Mouse (Mus musculus) liver, embryonic 15.5 days (tissue): ENCODE results near the gene Dnajc7. TPM values are rescaled to one million over a fixed set of nuclear protein-coding genes. Genes with fewer than 3 reads are reported as not detected.
"Not testable (repeated sequence)": the region's sequence is repeated elsewhere in the genome, so short reads cannot be mapped to it uniquely, and the experiment has no call there.

Experiments used
- ATAC-seq: fragments of 200-750 bp; cut with Nextera tagmentation; 2 replicates; pipeline ENCODE4 v1.8.0; 2017; ENCODE audit warnings: moderate number of reproducible peaks, mild to moderate bottlenecking, moderate library complexity; ENCODE audit not compliant: insufficient read depth
- H3K27ac ChIP-seq: fragments of 300-500 bp; sonication (generic); replicated peaks from 2 replicates; pipeline ENCODE4 v1.5.1; 2015; ENCODE audit warnings: mild to moderate bottlenecking, inconsistent platforms
- H3K27me3 ChIP-seq: fragments of 300-500 bp; sonication (generic); 2 replicates; pipeline ENCODE4 v1.6.1; 2015; ENCODE audit warnings: mild to moderate bottlenecking, inconsistent platforms
- H3K36me3 ChIP-seq: fragments of 300-500 bp; sonication (generic); replicated peaks from 2 replicates; pipeline ENCODE4 v1.6.1; 2015; ENCODE audit warnings: moderate library complexity, mild to moderate bottlenecking, inconsistent platforms
- H3K4me1 ChIP-seq: fragments of 300-500 bp; sonication (generic); replicated peaks from 2 replicates; pipeline ENCODE4 v1.6.1; 2015; ENCODE audit warnings: inconsistent platforms
- H3K4me2 ChIP-seq: fragments of 300-500 bp; sonication (generic); 2 replicates; pipeline ENCODE4 v1.6.1; 2015; ENCODE audit warnings: moderate library complexity, mild to moderate bottlenecking, inconsistent platforms
- H3K4me3 ChIP-seq: fragments of 300-500 bp; sonication (generic); replicated peaks from 2 replicates; pipeline ENCODE4 v1.5.1; 2015; ENCODE audit warnings: mild to moderate bottlenecking, inconsistent platforms
- H3K9ac ChIP-seq: fragments of 300-500 bp; sonication (generic); 2 replicates; pipeline ENCODE4 v1.6.1; 2015; ENCODE audit warnings: moderate library complexity, mild to moderate bottlenecking, inconsistent platforms
- H3K9me3 ChIP-seq: fragments of 300-500 bp; sonication (generic); replicated peaks from 2 replicates; pipeline ENCODE4 v1.6.1; 2016; ENCODE audit warnings: inconsistent platforms
- WGBS: fragments of 180-500 bp; shearing (Covaris S2); methylation state at CpG from one replicate; pipeline ENCODE4 v1.1.7; 2015; ENCODE audit warnings: mixed read lengths; ENCODE audit not compliant: insufficient replicate concordance; 5-methylcytosine and 5-hydroxymethylcytosine counted together
- polyA plus RNA-seq: library from polyadenylated mRNA; unstranded; fragments of >200 nt; fragmentation: Nextera tagmentation; extraction: Ambion mirVana; gene quantifications from 2 replicates; pipeline ENCODE4 v1.2.1, GENCODE M21; 2015

Dnajc7 gene
- polyA plus RNA-seq, 1 experiment from 2014 or later = 61.0 TPM

GRCm38 (mm10) chr11:100601372-100601771 is 18.6 kb downstream of the Dnajc7 start:
- H3K9ac ChIP-seq = no peak overlapping the region
- H3K36me3 ChIP-seq = peaks cover 61% of the 10 kb centered on the region
- no peak overlapping the region for H3K4me3 ChIP-seq
- ATAC-seq = no peak
- no peak overlapping the region for H3K4me2 ChIP-seq
- 86% methylated on average over 3 of the region's 3 CpGs for WGBS
- H3K27ac ChIP-seq = no peak overlapping the region
- no peaks in the 10 kb centered on the region for H3K9me3 ChIP-seq
- H3K27me3 ChIP-seq = no peaks in the 10 kb centered on the region
- H3K4me1 ChIP-seq = peaks cover 13% of the 10 kb centered on the region; the same call in 1 of the 2 replicates

GRCm38 (mm10) chr11:100598074-100598473 is 21.9 kb downstream of the Dnajc7 start:
- no peak overlapping the region for H3K27ac ChIP-seq
- peaks cover 12% of the 10 kb centered on the region; the same call in 1 of the 2 replicates for H3K4me1 ChIP-seq
- peaks cover 90% of the 10 kb centered on the region for H3K36me3 ChIP-seq
- no peak for ATAC-seq
- no peaks in the 10 kb centered on the region for H3K9me3 ChIP-seq
- no peak overlapping the region for H3K4me2 ChIP-seq
- no peak overlapping the region for H3K9ac ChIP-seq
- no peaks in the 10 kb centered on the region for H3K27me3 ChIP-seq
- no peak overlapping the region for H3K4me3 ChIP-seq
- 71% methylated on average over 4 of the region's 4 CpGs for WGBS

- peaks cover 100% of the 10 kb centered on the region for H3K36me3 ChIP-seq
- 81% methylated on average over 4 of the region's 4 CpGs for WGBS
- H3K27me3 ChIP-seq = no peaks in the 10 kb centered on the region
- no peak overlapping the region for H3K9ac ChIP-seq
- ATAC-seq = no peak
- no peaks in the 10 kb centered on the region for H3K4me1 ChIP-seq
- H3K9me3 ChIP-seq = no peaks in the 10 kb centered on the region
- H3K4me2 ChIP-seq = no peak overlapping the region
- H3K27ac ChIP-seq = no peak overlapping the region
- no peak overlapping the region for H3K4me3 ChIP-seq
Measured at GRCm38 (mm10) chr11:100595533-100595932, 24.4 kb downstream of the Dnajc7 start.

- Histone ChIP-seq H3K9me3 (no peaks in the 10 kb centered on the region), H3K27me3 (no peaks in the 10 kb centered on the region), H3K36me3 (peaks cover 100% of the 10 kb centered on the region), H3K4me3 (no peak overlapping the region), H3K27ac (no peak overlapping the region), H3K9ac (no peak overlapping the region), H3K4me2 (no peak overlapping the region), H3K4me1 (no peaks in the 10 kb centered on the region)
- no peak for ATAC-seq
- 75% methylated on average over 7 of the region's 7 CpGs for WGBS
Measured at GRCm38 (mm10) chr11:100594608-100595007, 25.4 kb downstream of the Dnajc7 start.

GRCm38 (mm10) chr11:100592346-100593046 is 27.5 kb downstream of the Dnajc7 start:
- Histone ChIP-seq H3K4me2 (no peak overlapping the region), H3K9me3 (no peaks in the 10 kb centered on the region), H3K36me3 (peaks cover 100% of the 10 kb centered on the region), H3K27ac (no peak overlapping the region), H3K9ac (no peak overlapping the region), H3K4me3 (no peak overlapping the region), H3K27me3 (no peaks in the 10 kb centered on the region), H3K4me1 (no peaks in the 10 kb centered on the region)
- no peak for ATAC-seq
- WGBS = 86% methylated on average over 11 of the region's 11 CpGs

- no peak for ATAC-seq
- H3K4me3 ChIP-seq = no peak overlapping the region
- WGBS = 83% methylated on average over 2 of the region's 2 CpGs
- no peak overlapping the region for H3K4me2 ChIP-seq
- no peak overlapping the region for H3K9ac ChIP-seq
- H3K4me1 ChIP-seq = no peaks in the 10 kb centered on the region
- H3K27me3 ChIP-seq = no peaks in the 10 kb centered on the region
- H3K27ac ChIP-seq = no peak overlapping the region
- no peaks in the 10 kb centered on the region for H3K9me3 ChIP-seq
- peaks cover 99% of the 10 kb centered on the region for H3K36me3 ChIP-seq
Measured at GRCm38 (mm10) chr11:100588462-100588861, 31.5 kb downstream of the Dnajc7 start.

GRCm38 (mm10) chr11:100585148-100585547 is 34.8 kb downstream of the Dnajc7 start:
- ATAC-seq = no peak
- no peak overlapping the region for H3K4me3 ChIP-seq
- no peak overlapping the region for H3K27ac ChIP-seq
- WGBS = 92% methylated on average over 3 of the region's 3 CpGs
- no peaks in the 10 kb centered on the region for H3K9me3 ChIP-seq
- H3K9ac ChIP-seq = no peak overlapping the region
- H3K4me2 ChIP-seq = no peak overlapping the region
- no peaks in the 10 kb centered on the region for H3K27me3 ChIP-seq
- H3K4me1 ChIP-seq = no peaks in the 10 kb centered on the region
- H3K36me3 ChIP-seq = peaks cover 99% of the 10 kb centered on the region

GRCm38 (mm10) chr11:100584561-100584961 is 35.4 kb downstream of the Dnajc7 start:
- H3K4me3 ChIP-seq = no peak overlapping the region
- H3K4me2 ChIP-seq = no peak overlapping the region
- no peak overlapping the region for H3K27ac ChIP-seq
- no peaks in the 10 kb centered on the region for H3K27me3 ChIP-seq
- peaks cover 98% of the 10 kb centered on the region for H3K36me3 ChIP-seq
- no peak overlapping the region for H3K9ac ChIP-seq
- no peaks in the 10 kb centered on the region for H3K4me1 ChIP-seq
- 82% methylated on average over 7 of the region's 7 CpGs for WGBS
- H3K9me3 ChIP-seq = no peaks in the 10 kb centered on the region
- ATAC-seq = no peak

- H3K36me3 ChIP-seq = peaks cover 88% of the 10 kb centered on the region
- H3K4me1 ChIP-seq = no peaks in the 10 kb centered on the region
- WGBS = 74% methylated on average over 2 of the region's 2 CpGs
- H3K4me2 ChIP-seq = no peak overlapping the region
- no peak overlapping the region for H3K9ac ChIP-seq
- ATAC-seq = no peak
- H3K27me3 ChIP-seq = no peaks in the 10 kb centered on the region
- no peak overlapping the region for H3K4me3 ChIP-seq
- no peak overlapping the region for H3K27ac ChIP-seq
- no peaks in the 10 kb centered on the region for H3K9me3 ChIP-seq
Measured at GRCm38 (mm10) chr11:100582836-100583235, 37.1 kb downstream of the Dnajc7 start.

- H3K9me3 ChIP-seq, ATAC-seq, H3K4me1 ChIP-seq, H3K9ac ChIP-seq, H3K4me3 ChIP-seq, H3K27ac ChIP-seq, H3K4me2 ChIP-seq, H3K27me3 ChIP-seq: not testable (repeated sequence)
- WGBS = 78% methylated on average over 1 of the region's 1 CpGs
- H3K36me3 ChIP-seq = peaks cover 84% of the 10 kb centered on the region
Measured at GRCm38 (mm10) chr11:100582413-100582812, 37.6 kb downstream of the Dnajc7 start.

GRCm38 (mm10) chr11:100581756-100582155 is 38.2 kb downstream of the Dnajc7 start:
- WGBS = 61% methylated on average over 4 of the region's 4 CpGs
- no peaks in the 10 kb centered on the region for H3K9me3 ChIP-seq
- no peaks in the 10 kb centered on the region for H3K27me3 ChIP-seq
- peaks cover 77% of the 10 kb centered on the region for H3K36me3 ChIP-seq
- no peak overlapping the region for H3K4me3 ChIP-seq
- no peak overlapping the region for H3K4me2 ChIP-seq
- H3K4me1 ChIP-seq = no peaks in the 10 kb centered on the region
- no peak overlapping the region for H3K27ac ChIP-seq
- 0 out of 2 replicates have a peak, but pooled peaks have one; percentile 28 for ATAC-seq
- no peak overlapping the region for H3K9ac ChIP-seq

- no peak overlapping the region for H3K9ac ChIP-seq
- H3K4me3 ChIP-seq = no peak overlapping the region
- WGBS = 81% methylated on average over 13 of the region's 13 CpGs
- peaks cover 13% of the 10 kb centered on the region for H3K4me1 ChIP-seq
- no peak for ATAC-seq
- no peak overlapping the region for H3K4me2 ChIP-seq
- H3K27me3 ChIP-seq = no peaks in the 10 kb centered on the region
- H3K9me3 ChIP-seq = no peaks in the 10 kb centered on the region
- H3K36me3 ChIP-seq = peaks cover 63% of the 10 kb centered on the region
- no peak overlapping the region for H3K27ac ChIP-seq
Measured at GRCm38 (mm10) chr11:100580275-100580674, 39.7 kb downstream of the Dnajc7 start.
